Mouse (Mus musculus) gastrocnemius, postnatal 4 days (tissue): Measurements from ENCODE around the gene Tspan9. TPM values are rescaled to one million over a fixed set of nuclear protein-coding genes. Genes with fewer than 3 reads are reported as not detected.

Experiments
- DNase-seq, 2 experiments: peaks; one replicate each; pipeline ENCODE4 v3.0.0; 2021 to 2022; ENCODE audit warnings: low spot score in 2 of 2, mixed read lengths in 2 of 2
- total RNA-seq, 2 experiments: library from RNA; stranded (reverse); gene quantifications; 2 replicates each; pipeline ENCODE4 v1.2.3; 2021

Gene Tspan9
- total RNA-seq, 2 experiments from 2014 or later: 151 to 194 TPM

DNA sequence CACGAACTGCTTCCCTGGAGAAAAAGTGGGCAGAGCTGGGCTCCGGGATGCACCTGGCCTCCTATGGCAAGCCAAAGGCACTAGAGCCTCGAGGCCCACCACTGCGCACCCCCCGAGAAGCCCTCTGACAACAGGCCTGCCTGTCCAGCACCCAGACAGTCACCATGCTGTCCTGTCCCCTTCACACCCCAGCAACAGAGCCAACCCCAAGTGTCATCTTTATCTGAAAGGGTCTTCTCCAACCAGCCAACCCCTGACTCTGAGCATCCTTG lies 121.5 kb downstream of the Tspan9 start:
- DNase-seq: no peak

DNA sequence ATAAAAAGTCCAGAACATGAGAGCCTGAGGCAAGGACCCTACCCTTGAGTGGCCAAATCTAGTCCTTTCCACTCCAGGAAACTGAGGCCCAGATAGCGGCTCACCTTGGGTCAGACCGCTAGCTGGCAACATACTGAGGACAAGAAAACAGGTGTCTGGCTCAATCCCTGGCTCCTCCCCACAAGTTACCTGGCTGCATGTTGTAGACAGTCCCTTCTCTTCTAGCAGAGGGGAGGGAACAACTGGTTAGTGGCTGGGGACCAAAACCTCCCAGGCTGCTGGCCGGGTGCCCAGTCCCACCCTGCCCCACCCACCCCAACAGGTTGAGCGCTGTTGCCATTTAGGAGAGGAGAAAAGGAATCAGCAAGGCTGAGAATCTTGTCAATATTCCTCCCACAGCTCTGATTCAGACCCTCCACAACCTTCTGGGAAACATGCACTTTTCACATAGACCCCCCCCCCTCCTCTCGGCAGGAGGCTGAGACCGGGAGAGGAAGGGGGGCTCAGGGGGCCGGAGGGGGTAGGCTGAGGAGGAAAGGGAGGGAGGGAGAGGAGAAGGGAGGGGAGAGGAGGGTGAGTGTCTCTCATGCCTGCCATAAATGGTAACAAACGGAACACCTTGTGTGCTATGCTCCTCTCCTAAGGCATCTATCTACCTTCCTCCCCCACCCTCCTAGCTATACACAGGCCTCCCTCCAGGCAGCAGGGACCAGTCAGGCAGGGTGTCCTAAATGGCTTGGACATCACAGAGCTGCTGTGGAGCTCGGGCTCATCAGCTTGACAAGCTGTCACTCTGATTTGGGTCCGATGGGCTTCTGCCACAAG lies 122.1 kb downstream of the Tspan9 start:
- DNase-seq: no peak

DNA sequence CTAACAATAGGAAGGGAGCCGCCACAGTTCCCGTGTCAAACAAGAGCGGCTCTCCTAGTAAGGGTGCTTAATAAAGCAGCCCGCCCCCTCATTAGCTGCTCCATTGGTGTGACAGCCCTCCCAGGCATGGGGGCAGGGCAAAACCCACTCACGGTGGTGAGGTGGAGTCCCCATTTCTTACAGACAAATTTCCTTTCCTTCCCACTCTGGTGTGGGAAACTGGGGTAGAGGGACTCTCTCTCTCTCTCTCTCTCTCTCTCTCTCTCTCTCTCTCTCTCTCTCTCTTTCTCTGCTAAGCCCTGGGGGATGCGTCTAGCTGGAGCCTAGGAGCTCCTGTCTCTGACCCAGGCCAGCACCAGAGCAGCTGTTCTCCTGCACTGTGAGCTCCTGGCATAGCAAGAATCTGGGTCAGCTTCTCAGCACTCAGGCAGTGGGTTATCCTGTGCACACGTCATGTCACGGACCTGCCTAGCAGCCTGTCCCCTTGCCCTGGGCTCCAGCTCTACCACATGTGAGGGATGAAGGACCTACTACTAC lies 122.8 kb downstream of the Tspan9 start:
- no peak for DNase-seq

DNA sequence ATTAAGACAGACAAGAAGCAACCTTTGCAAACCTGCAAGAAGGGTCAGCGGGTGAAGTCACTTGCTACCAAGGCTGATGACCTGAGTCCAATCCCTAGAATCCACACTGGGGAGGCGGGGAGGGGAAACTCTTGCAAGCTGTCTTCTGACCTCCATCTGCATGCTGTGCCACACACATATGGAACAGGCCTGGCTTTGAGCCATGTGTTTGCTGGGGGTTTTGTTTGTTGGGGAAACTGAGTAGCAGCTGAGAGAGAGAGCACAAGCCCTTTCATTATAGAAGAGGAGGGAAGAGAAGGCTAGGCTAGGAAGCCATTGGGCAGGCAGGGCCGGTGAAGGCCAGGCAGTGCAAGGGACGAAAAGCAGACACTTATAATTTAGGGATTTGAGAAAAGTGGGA lies 123.3 kb downstream of the Tspan9 start:
- DNase-seq: no peak

DNA sequence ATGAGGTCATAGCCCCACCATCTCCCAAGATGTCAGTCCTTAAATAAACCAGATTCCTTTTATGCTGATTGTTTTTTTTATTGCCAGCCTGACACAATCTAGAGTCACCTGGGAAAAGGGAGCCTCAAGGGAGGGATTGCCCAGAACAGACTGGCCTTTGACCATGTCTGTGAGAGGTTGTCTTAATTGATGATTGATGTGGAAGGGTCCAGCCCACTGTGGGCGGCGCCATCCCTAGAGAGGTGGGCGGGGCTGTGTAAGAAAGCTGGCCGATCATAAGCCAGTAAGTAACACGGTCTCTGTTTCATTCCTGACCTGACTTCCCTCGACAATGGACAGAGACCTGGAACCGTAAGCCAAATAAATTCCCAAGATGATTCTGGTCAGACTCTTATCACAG lies 124.3 kb downstream of the Tspan9 start:
- no peak for DNase-seq

DNA sequence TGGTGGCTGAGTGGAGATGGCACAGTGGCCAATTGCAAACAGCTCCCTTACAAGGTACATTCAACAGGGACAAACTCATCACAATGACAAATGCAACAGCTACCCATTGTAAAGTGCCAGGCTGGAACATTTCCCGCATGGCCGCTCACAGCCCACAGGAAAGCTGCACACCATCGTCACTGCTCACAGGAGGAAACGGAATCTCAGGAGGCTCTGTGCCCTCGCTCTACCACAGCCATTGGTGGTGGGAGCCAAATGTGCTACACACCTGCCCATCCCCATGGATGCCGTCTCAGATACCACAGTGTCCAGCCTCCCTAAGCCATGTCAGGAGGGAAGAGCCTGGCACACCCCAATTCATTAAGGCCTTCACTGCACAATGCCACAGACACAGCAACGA lies 128.1 kb downstream of the Tspan9 start:
- no peak for DNase-seq

DNA sequence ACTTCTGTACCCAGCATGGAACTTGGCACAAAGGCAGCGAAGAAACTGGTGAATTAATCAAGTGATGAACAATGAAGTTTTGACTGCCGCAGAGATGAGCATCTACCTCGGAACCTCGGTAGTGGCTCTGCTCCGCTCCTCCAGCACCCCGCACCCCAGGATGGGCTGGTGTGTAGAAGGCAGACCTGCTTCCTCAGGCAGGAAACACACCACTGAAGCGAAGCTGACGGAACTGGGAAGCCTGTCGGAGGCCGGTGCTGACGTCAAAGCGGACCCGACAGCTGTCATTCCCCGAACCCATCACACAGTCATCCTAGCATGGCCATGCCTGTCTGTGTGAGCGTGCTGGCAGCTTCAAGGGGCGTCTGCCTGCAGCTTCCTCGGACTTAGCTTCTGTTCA lies 131.6 kb downstream of the Tspan9 start:
- no peak for DNase-seq

DNA sequence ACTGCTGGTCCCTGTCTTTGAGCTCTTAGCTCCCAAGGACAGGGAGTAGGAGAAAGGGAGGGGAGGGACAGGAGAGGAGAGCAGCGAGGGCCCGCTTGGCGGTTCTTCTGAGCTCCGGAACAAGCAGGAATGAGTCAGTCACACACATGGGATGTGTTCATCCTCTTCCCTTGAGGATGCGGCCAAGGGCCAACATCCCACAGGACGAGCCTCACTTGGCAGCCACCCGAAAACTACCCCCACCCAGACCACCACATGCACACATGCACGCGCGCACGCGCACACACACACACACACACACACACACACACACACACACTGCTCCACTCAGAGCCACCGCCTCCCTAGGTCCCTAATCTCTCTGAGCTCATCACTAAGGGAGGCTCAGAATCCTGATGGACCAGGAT lies 132.3 kb downstream of the Tspan9 start:
- DNase-seq: no peak

DNA sequence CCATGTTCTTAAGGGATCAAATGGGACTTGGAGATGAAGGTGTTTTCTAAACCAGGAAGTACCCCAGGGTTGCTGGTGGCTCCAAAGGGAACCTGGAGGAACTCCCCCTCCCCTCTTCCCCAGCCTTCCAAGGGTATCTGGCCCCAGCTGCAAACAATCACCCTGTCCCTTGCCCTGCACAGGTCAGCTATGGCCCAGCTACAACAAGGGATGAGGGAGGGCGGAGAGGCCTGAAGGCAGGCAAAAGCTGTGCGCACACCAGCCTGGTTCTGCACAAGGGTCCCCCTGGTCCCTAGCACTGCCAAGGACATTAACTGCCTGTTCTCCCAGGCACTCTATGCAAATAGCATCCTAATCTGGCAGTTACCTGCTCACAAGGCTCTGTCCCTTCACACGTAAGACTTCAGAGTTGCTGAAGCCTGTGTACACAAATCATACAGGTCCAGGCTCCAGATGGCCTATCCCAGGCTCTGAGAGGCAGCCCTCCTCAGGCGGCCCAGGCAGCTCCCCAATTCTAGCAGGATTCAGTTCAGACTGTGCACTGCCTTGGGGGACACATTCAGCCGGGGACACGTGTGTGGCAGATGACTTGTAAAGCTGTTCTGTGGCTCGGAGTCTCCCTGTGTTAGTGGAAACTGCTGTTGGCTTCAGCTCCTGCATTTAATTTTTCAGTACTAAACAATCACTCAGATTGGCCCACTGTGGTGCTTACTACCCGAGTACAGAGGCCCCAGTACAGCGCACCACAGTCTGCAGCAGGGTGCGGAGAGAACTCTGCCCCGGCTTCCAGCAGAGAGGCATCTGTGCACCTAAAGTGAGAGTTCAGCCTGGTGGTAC lies 133.0 kb downstream of the Tspan9 start:
- DNase-seq: no peak

DNA sequence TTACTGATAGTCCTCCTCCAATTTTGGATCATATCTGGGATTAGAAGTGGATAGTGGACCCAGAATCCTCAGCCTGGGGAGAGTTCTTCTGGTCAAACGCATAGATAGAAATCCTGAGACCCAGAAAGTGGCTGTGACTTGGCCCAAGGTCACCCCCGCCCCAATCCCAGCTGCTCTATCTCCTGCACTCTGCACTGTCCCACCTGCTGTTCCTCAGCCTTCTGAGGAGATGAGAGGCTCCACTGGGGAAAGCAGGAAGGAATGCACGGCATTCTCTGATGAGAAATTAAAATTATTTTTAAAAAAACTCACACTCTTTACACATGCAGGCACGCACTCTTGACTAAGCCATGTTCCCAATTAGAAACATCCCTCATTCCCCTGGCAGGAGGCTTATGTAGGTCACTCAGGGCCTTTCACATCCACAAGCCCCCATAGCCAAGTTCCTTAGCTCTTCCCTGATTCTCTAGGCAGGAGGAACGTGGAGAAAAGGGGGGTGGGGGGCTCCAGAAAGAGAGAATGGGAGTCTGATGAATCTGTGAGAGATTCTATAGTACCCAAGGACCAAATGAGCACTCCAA lies 135.3 kb downstream of the Tspan9 start:
- no peak for DNase-seq

DNA sequence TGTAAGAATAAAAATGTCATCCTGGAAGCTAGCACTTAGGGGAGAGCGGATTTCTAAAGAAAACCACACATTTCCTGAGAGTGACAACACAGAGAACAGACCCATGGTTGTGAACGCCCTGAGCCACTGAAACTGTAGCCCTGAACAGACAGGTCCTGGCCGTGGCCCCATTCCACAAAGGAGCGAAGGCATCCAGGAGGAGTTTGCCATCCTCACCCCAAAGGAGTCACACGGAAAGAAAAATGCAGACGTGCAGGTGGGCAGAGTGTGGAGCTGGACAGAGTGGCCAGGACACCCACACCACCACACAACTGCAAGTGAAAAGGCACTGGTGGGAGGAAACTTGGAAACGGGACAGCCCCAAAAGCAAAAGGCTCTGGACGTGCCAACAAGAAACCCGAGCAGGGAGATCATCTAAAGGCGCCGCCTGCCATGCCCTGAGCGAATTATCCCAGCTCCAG lies 136.1 kb downstream of the Tspan9 start:
- DNase-seq: peak in 1 of 2 experiments; percentile 58

DNA sequence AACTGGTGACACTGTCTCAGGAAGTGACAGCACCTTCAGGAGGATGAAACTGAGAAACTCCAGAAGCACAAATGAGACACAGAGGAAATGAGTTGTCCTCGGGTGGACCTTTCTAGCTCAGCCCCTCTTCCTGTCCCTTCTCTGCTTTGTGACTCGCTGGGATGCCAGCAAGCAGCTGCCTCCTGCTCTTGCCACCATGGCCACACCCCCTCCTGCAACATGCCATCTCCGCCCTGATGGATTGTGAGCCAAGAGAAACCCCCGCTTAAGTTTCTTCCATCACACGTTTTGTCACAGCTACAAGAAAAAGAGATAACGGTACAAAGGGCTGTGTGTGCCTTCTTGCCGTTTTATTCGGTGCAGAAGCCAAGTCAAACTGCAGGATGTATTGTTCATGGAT lies 137.2 kb downstream of the Tspan9 start:
- no peak for DNase-seq

DNA sequence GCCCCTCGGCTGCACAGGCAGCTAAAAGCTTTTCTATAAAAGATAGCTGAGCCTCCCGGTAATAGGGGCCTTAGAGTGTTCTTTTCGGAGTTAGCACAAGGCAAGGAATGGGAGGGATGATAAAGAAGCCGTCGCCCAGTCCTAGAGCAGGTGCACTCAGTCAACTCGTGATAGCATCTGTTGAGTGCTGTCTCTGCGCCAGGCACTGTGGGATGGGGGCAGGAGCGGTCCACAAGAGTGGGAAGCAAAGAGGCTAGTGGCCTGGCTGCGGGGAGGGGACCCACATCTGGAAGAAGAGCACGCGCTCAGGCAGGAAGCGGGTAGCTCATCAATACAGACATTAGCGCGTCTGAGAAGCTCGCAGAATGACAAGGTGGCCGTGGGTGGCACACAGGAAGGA lies 138.8 kb downstream of the Tspan9 start:
- DNase-seq: no peak

DNA sequence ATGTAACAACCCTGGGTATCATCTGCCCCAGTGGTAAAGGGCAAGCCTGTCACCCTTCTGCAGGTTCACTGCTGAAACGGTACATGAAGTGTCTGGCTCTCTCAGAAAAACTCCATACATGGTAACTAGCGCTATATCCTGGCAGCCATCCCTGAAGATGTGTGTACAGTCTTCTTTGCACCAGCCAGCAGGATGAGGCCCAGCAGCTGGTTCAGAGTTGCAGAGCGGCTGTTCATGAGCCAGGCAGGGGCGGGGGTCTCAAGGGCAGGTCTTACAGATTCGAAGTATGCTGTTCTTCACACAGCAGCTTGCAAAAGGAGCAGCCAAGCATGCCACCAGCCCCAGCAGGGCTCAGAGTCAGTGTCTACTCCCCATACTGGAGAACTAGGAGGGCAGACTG lies 139.9 kb downstream of the Tspan9 start:
- DNase-seq: no peak

DNA sequence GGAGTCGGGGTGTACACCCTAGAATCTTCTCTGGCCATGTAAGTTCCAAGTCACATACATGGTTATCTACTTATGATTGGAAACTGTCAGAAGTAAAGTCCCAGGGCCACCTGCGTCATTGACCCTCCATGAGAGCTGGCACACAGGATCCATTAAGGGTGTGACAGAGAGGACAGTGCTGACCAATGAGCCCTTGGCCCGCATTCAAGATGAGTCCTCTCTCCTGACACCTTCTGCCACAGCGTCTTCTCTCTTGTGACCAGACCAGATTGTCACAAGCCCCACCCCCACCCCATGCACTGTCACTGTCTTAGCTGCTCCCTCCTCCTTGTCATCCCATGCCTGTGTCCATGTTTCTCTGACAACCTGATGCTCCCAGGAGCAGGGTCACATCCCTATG lies 140.7 kb downstream of the Tspan9 start:
- no peak for DNase-seq

DNA sequence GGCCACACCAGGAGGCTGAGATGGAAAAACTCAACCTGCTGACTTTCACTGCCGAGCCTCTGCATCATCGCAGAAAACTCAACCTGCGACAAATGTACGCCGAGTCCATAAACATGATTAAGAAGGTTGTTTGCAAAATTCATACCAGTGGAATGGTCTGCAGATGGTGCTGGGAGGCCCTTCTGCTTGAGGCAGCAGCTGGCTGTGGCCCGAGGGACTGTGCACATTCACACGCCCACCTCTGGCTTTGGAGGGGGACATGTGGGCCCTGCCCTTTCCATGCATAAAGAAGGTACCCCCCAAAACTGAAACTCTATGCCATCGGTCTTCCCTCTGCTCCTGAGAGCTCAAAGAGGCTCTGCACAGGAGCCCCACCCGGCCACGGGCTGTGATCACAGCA lies 141.3 kb downstream of the Tspan9 start:
- DNase-seq: no peak

DNA sequence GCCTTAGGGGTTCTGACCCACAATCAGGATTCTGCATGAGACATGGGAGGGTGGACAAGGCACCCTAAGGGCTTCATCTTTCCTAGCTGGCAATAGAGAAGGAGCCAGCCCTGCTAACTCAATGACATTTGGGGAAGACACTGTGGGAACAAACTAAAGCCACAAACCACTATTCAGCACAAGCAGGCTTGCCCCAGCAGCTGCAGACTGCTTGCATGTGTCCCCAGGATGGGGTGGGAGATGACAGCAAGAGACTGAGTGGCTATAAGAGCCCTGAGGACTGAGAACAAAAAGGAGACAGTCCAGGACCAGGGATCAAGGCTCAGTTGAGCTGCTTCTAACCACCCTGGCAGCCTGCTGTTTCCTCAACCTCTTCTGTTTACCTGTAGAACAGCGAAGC lies 141.8 kb downstream of the Tspan9 start:
- DNase-seq: no peak

DNA sequence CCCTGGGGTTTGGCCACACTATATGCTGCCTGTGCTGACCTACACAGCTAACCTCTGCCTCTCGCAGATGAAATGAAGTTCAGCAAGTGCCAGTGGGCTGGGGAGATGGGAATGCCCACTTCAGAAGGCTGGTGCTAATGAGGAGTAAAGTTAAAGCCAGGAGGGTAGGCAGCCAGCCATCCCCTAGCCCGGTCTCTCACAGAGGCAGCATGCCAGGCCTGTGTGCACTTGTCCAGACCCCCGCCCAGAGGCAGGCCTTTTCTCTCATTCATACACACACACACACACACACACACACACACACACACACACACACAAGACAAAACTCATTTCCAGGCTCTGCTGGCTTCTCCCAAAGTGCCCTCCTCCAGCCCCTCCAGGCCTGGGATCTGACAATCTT lies 142.6 kb downstream of the Tspan9 start:
- DNase-seq: no peak

DNA sequence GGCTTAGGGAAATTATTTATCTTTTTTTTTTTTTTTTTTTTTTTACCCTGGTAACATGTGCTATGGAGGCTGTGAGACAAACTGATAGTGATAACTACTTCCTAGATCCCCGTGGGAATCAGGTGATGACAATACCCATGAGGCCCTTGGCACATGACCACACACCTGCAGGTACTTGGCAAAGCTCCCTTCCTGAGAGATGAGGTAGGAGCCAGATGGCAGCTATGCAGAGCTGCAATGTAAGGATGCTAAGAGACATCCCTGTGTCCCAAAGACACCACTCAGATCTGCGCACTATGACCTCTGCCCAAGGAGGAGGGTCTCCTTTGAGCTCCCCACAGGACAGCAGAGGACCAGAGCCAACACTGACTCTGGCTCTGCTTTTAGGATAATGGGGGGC lies 144.3 kb downstream of the Tspan9 start:
- DNase-seq: no peak

DNA sequence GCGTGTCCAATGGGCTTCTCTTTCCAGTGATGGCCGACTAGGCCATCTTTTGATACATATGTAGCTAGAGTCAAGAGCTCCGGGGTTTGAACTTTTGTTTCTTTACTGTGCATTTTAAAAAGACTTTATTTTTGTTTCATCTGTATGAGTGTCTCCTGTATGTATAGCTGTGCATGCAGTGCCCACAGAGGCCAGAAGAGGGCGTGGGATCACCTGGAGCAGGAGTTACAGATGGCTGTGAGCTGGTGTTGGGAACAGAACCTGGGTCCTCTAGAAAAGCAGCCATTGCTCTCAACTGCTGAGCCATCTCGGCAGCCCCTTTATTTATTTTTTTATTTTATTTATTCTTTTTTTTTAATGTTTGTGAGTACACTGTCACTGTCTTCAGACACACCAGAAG lies 146.5 kb downstream of the Tspan9 start:
- DNase-seq: no peak

DNA sequence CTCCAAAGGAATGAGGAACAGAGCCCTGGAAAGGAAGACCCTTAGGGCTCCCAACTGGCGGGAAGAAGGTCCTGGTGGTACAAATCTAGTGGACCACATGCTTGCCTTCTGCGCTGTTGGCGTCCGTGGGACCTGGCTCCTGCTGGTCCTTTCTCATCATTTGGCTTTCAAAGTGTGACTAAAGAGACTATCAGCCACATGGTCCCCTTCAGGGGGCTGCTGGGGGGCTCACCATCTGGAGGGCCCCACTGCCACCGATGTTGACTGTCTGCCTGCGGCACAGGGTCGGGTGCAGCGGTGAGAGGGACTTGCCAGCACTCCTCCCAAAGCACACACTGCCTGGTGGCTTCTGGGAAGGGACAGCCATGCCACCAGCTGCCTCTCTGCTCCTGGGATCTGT lies 150.4 kb downstream of the Tspan9 start:
- no peak for DNase-seq

DNA sequence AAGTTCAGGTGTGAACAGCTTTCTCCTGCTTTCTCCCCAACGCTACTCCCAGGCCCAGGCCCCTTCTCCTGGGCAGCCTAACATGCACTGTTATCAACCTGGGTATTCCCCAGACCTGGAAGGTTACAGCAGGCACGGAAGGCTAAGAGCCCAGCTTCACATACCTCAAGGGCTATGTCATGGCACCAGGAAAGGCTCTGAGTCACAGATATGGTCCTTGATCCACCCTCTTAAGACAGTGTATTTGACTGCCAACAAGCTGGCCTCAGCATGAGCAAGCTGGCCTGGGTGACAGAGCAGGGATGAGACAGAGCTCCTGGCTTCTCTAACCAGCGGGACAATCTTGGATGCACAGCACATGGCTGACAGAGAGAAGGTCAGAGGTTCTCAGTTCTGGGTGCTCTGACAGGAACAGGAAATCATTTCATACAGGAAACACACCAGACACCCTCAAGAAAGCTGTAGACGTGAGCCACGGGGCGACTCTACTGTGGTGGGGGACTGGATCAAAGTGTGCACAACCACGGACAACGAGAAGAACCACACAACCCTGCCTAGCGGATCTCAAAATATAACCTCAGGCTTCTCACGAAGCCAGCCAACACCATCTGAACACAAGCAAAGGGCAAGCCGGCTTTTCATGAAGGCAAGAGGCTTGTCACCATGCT lies 151.8 kb downstream of the Tspan9 start:
- no peak for DNase-seq
